Mouse (Mus musculus) MEL (cell line): Measurements from ENCODE around the gene Oscp1. TPM values are rescaled to one million over a fixed set of nuclear protein-coding genes. Genes with fewer than 3 reads are reported as not detected.

Source experiments
- DNase-seq: peaks from one replicate; pipeline ENCODE4 v3.0.0; 2011; ENCODE audit warnings: low read depth, low spot score
- H3K27ac ChIP-seq: 2 replicates; pipeline ENCODE4 v1.5.1; 2012; ENCODE audit warnings: low read depth, mild to moderate bottlenecking, control low read depth, low read length, moderate library complexity; ENCODE audit not compliant: control insufficient read depth
- H3K27me3 ChIP-seq, 2 experiments: fragments of 150-350 bp in 1 of 2; sonication (generic) in 1 of 2; 2 replicates each; pipeline ENCODE4 v1.6.1; 2012; ENCODE audit warnings: low read length in 2 of 2, mild to moderate bottlenecking in 2 of 2, improper control_type of control experiment in 1 of 2, moderate library complexity in 1 of 2; ENCODE audit not compliant: insufficient read depth in 2 of 2, control insufficient read depth in 1 of 2
- H3K36me3 ChIP-seq, 2 experiments: 2 replicates each; pipeline ENCODE4 v1.6.1; 2012 to 2014; ENCODE audit warnings: low read length in 2 of 2, improper control_type of control experiment in 1 of 2, inconsistent platforms in 1 of 2, mild to moderate bottlenecking in 1 of 2; ENCODE audit not compliant: insufficient read depth in 2 of 2, control insufficient read depth in 1 of 2
- H3K4me1 ChIP-seq, 2 experiments: fragments of 150-350 bp in 1 of 2; sonication (generic) in 1 of 2; 2 replicates each; pipeline ENCODE4 v1.6.1; 2012; ENCODE audit warnings: low read length in 2 of 2, improper control_type of control experiment in 1 of 2, mild to moderate bottlenecking in 1 of 2; ENCODE audit not compliant: insufficient read depth in 2 of 2, control insufficient read depth in 1 of 2
- H3K4me3 ChIP-seq, 2 experiments: fragments of 150-350 bp in 1 of 2; sonication (generic) in 1 of 2; 2 replicates each; pipeline ENCODE4 v1.5.1; 2012; ENCODE audit warnings: low read depth in 2 of 2, low read length in 2 of 2, mild to moderate bottlenecking in 2 of 2, moderate library complexity in 2 of 2, control low read depth in 1 of 2, improper control_type of control experiment in 1 of 2; ENCODE audit not compliant: control insufficient read depth in 1 of 2, insufficient read depth in 1 of 2
- H3K79me2 ChIP-seq: 2 replicates; pipeline ENCODE4 v1.6.1; 2012; ENCODE audit warnings: mild to moderate bottlenecking, low read length, moderate library complexity; ENCODE audit not compliant: control insufficient read depth, poor library complexity, insufficient read depth
- H3K9ac ChIP-seq: 2 replicates; pipeline ENCODE4 v1.6.1; 2012; ENCODE audit warnings: low read depth, mild to moderate bottlenecking, control low read depth, low read length, moderate library complexity; ENCODE audit not compliant: control insufficient read depth, poor library complexity, severe bottlenecking
- H3K9me3 ChIP-seq: fragments of 150-350 bp; sonication (generic); replicated peaks from 2 replicates; pipeline ENCODE4 v1.6.1; 2012; ENCODE audit warnings: mild to moderate bottlenecking, low read length, improper control_type of control experiment, moderate library complexity; ENCODE audit not compliant: insufficient read depth
- BHLHE40 ChIP-seq: IDR thresholded peaks from 2 replicates; pipeline ENCODE4 v1.6.1; 2012; ENCODE audit warnings: low read depth, mild to moderate bottlenecking, inconsistent platforms, low read length, improper control_type of control experiment, borderline replicate concordance
- CHD1 ChIP-seq: IDR thresholded peaks from 2 replicates; pipeline ENCODE4 v1.6.1; 2012; ENCODE audit warnings: low read depth, mild to moderate bottlenecking, inconsistent platforms, low read length, improper control_type of control experiment
- CHD2 ChIP-seq: IDR thresholded peaks from 2 replicates; pipeline ENCODE4 v1.6.1; 2011; ENCODE audit warnings: low read length, improper control_type of control experiment
- ETS1 ChIP-seq: IDR thresholded peaks from 2 replicates; pipeline ENCODE4 v1.6.1; 2012; ENCODE audit warnings: low read depth, mild to moderate bottlenecking, inconsistent platforms, low read length, improper control_type of control experiment, moderate library complexity
- GABPA ChIP-seq: IDR thresholded peaks from 2 replicates; pipeline ENCODE4 v1.6.1; 2012; ENCODE audit warnings: low read depth, mild to moderate bottlenecking, inconsistent platforms, low read length, improper control_type of control experiment, moderate library complexity
- JUND ChIP-seq: IDR thresholded peaks from 2 replicates; pipeline ENCODE4 v1.6.1; 2011; ENCODE audit warnings: low read depth, mild to moderate bottlenecking, improper control_type of control experiment, low read length
- MXI1 ChIP-seq: IDR thresholded peaks from 2 replicates; pipeline ENCODE4 v1.6.1; 2011; ENCODE audit warnings: mild to moderate bottlenecking, low read depth, low read length, improper control_type of control experiment
- MYB ChIP-seq: IDR thresholded peaks from 2 replicates; pipeline ENCODE4 v1.6.1; 2011; ENCODE audit warnings: mild to moderate bottlenecking, low read depth, low read length, improper control_type of control experiment
- MYC ChIP-seq: IDR thresholded peaks from 2 replicates; pipeline ENCODE4 v1.6.1; 2011; ENCODE audit warnings: low read depth, mild to moderate bottlenecking, low read length, improper control_type of control experiment, moderate library complexity
- POLR2A ChIP-seq, 2 experiments: IDR thresholded peaks; 2 replicates each; pipeline ENCODE4 v1.6.1; 2011 to 2012; ENCODE audit warnings: low read length in 2 of 2, mild to moderate bottlenecking in 2 of 2, control low read depth in 1 of 2, improper control_type of control experiment in 1 of 2, low read depth in 1 of 2, moderate library complexity in 1 of 2; ENCODE audit not compliant: control insufficient read depth in 1 of 2, insufficient read depth in 1 of 2, poor library complexity in 1 of 2
- RAD21 ChIP-seq: IDR thresholded peaks from 2 replicates; pipeline ENCODE4 v1.6.1; 2011; ENCODE audit warnings: mild to moderate bottlenecking, low read depth, low read length, improper control_type of control experiment
- RCOR1 ChIP-seq: IDR thresholded peaks from 2 replicates; pipeline ENCODE4 v1.6.1; 2012; ENCODE audit warnings: low read depth, mild to moderate bottlenecking, inconsistent platforms, low read length, improper control_type of control experiment
- SIN3A ChIP-seq: IDR thresholded peaks from 2 replicates; pipeline ENCODE4 v1.6.1; 2012; ENCODE audit warnings: low read length, improper control_type of control experiment, inconsistent platforms
- SMC3 ChIP-seq: IDR thresholded peaks from 2 replicates; pipeline ENCODE4 v1.6.1; 2011; ENCODE audit warnings: low read depth, low read length, improper control_type of control experiment
- ZC3H11A ChIP-seq: IDR thresholded peaks from 2 replicates; pipeline ENCODE4 v1.6.1; 2012; ENCODE audit warnings: low read depth, mild to moderate bottlenecking, inconsistent platforms, low read length, improper control_type of control experiment
- ZMIZ1 ChIP-seq: IDR thresholded peaks from 2 replicates; pipeline ENCODE4 v1.6.1; 2012; ENCODE audit warnings: low read depth, mild to moderate bottlenecking, inconsistent platforms, low read length, improper control_type of control experiment, moderate library complexity
- polyA plus RNA-seq, 2 experiments: library from polyadenylated mRNA; stranded (reverse) in 1 of 2; unstranded in 1 of 2; fragments of >175 nt in 1 of 2; fragments of >200 nt in 1 of 2; gene quantifications; 2 replicates each; pipeline versions ENCODE4 v1.2.1 to v1.2.4; 2012; ENCODE audit warnings: low replicate concordance in 2 of 2, low read depth in 1 of 2; ENCODE audit not compliant: insufficient read length in 2 of 2, insufficient read depth in 1 of 2, missing spikeins in 1 of 2
- total RNA-seq: library from RNA; depleted of rRNA; stranded (reverse); fragments of 300-350 nt; gene quantifications from 2 replicates; pipeline ENCODE4 v1.2.3, GENCODE M21; 2012

The Oscp1 gene
- total and polyA plus RNA-seq, 3 experiments = 5.7 to 7.6 TPM; not detected in 1

GRCm38 (mm10) chr4:126115411-126115810 is 57.0 kb downstream of the Oscp1 start:
- TF ChIP-seq SIN3A (no peak), POLR2A (IDR thresholded peaks at IDR 0.05; ENCODE audit: control insufficient read depth in 1 of 2, insufficient read depth in 1 of 2, low read depth in 1 of 2, low read length in 2 of 2, poor library complexity in 1 of 2) (no peak), JUND (no peak), ZMIZ1 (no peak), CHD2 (no peak), ETS1 (no peak)
- TF ChIP-seq, all 39 proteins: peak for 0
- no peaks in the 10 kb centered on the region for H3K27me3 ChIP-seq
- no peak overlapping the region for H3K4me3 ChIP-seq
- H3K36me3 ChIP-seq = peaks cover 4 to 12% of the 10 kb centered on the region in 2 experiments; a peak in 3 of 4 replicates
- no peak overlapping the region for H3K9ac ChIP-seq
- no peak overlapping the region for H3K27ac ChIP-seq
- peaks cover 17% of the 10 kb centered on the region for H3K79me2 ChIP-seq
- no peaks in the 10 kb centered on the region for H3K9me3 ChIP-seq
- DNase-seq = no peak
- H3K4me1 ChIP-seq = peaks cover 5 to 6% of the 10 kb centered on the region in 2 experiments

- no peaks in the 10 kb centered on the region for H3K9me3 ChIP-seq
- TF ChIP-seq ZC3H11A = no peak
- no peak for TF ChIP-seq MYB
- no peak for TF ChIP-seq RCOR1
- TF ChIP-seq CHD1 = no peak
- no peak for TF ChIP-seq SMC3
- no peak for TF ChIP-seq MXI1
- no peak for TF ChIP-seq BHLHE40
- no peak for TF ChIP-seq RAD21
- TF ChIP-seq MYC = no peak
- TF ChIP-seq POLR2A (IDR thresholded peaks at IDR 0.05; ENCODE audit: control insufficient read depth in 1 of 2, insufficient read depth in 1 of 2, low read depth in 1 of 2, low read length in 2 of 2, poor library complexity in 1 of 2) = no peak
- no peak for TF ChIP-seq GABPA
- H3K4me1 ChIP-seq = peaks cover 3 to 5% of the 10 kb centered on the region in 2 experiments
- H3K9ac ChIP-seq = no peak overlapping the region
- peaks cover 5 to 11% of the 10 kb centered on the region in 2 experiments; a peak in 3 of 4 replicates for H3K36me3 ChIP-seq
- H3K4me3 ChIP-seq = no peak overlapping the region
- H3K27me3 ChIP-seq = no peaks in the 10 kb centered on the region
- peaks cover 15% of the 10 kb centered on the region for H3K79me2 ChIP-seq
- H3K27ac ChIP-seq = no peak overlapping the region
- DNase-seq = no peak
Measured at GRCm38 (mm10) chr4:126115871-126116521, 57.6 kb downstream of the Oscp1 start.
